Mouse (Mus musculus): ENCODE results near the gene Dctn3. TPM values are rescaled to one million over a fixed set of nuclear protein-coding genes. Genes with fewer than 3 reads are reported as not detected.

The Dctn3 gene
- polyA plus RNA-seq, 1 experiment from 2014 or later: 122 TPM

GRCm38 (mm10) chr4:41677006-41677629, 45.9 kb downstream of the Dctn3 start:
- H3K36me3 ChIP-seq: no peaks in the 10 kb centered on the region
- H3K27ac ChIP-seq: 0 out of 2 replicates have a peak overlapping the region, but pooled peaks have one; percentile 27
- H3K27me3 ChIP-seq (replicated peaks): no peaks in the 10 kb centered on the region
- no peak overlapping the region for H3K9ac ChIP-seq
- 43% methylated on average over 13 of the region's 13 CpGs for WGBS
- no peak overlapping the region for H3K4me3 ChIP-seq (replicated peaks)
- peaks cover 49% of the 10 kb centered on the region for H3K4me1 ChIP-seq (replicated peaks)
- ATAC-seq: peak; percentile 52
- H3K4me2 ChIP-seq (replicated peaks): no peak overlapping the region
- H3K9me3 ChIP-seq: no peaks in the 10 kb centered on the region

GRCm38 (mm10) chr4:41676248-41677005, 46.5 kb downstream of the Dctn3 start:
- Histone ChIP-seq H3K36me3 (no peaks in the 10 kb centered on the region), H3K4me1 (replicated peaks) (peaks cover 55% of the 10 kb centered on the region), H3K9ac (no peak overlapping the region; the same call in 1 of the 2 replicates), H3K27me3 (replicated peaks) (no peaks in the 10 kb centered on the region), H3K4me2 (replicated peaks) (no peak overlapping the region), H3K9me3 (no peaks in the 10 kb centered on the region), H3K4me3 (replicated peaks) (no peak overlapping the region), H3K27ac (no peak overlapping the region)
- 55% methylated on average over 17 of the region's 17 CpGs for WGBS
- no peak for ATAC-seq

GRCm38 (mm10) chr4:41673186-41673585, 49.8 kb downstream of the Dctn3 start:
- Histone ChIP-seq H3K9me3 (no peaks in the 10 kb centered on the region), H3K36me3 (no peaks in the 10 kb centered on the region), H3K4me1 (replicated peaks) (peaks cover 36% of the 10 kb centered on the region), H3K4me3 (replicated peaks) (no peak overlapping the region), H3K4me2 (replicated peaks) (no peak overlapping the region), H3K27ac (no peak overlapping the region), H3K27me3 (replicated peaks) (no peaks in the 10 kb centered on the region), H3K9ac (no peak overlapping the region)
- ATAC-seq: no peak
- 70% methylated on average over 19 of the region's 19 CpGs for WGBS

GRCm38 (mm10) chr4:41672522-41672963, 50.4 kb downstream of the Dctn3 start:
- Histone ChIP-seq H3K27ac (no peak overlapping the region), H3K27me3 (replicated peaks) (no peaks in the 10 kb centered on the region), H3K9me3 (no peaks in the 10 kb centered on the region), H3K9ac (no peak overlapping the region), H3K4me2 (replicated peaks) (no peak overlapping the region), H3K4me3 (replicated peaks) (no peak overlapping the region), H3K4me1 (replicated peaks) (peaks cover 32% of the 10 kb centered on the region), H3K36me3 (no peaks in the 10 kb centered on the region)
- ATAC-seq: 0 out of 2 replicates have a peak, but pooled peaks have one; percentile 22
- 39% methylated on average over 8 of the region's 8 CpGs for WGBS

- H3K9me3 ChIP-seq: no peaks in the 10 kb centered on the region
- no peaks in the 10 kb centered on the region for H3K36me3 ChIP-seq
- peak; percentile 51; the same call in 1 of the 2 replicates for ATAC-seq
- no peaks in the 10 kb centered on the region for H3K27me3 ChIP-seq (replicated peaks)
- WGBS: 21% methylated on average over 8 of the region's 8 CpGs
- H3K4me2 ChIP-seq (replicated peaks): no peak overlapping the region
- H3K4me3 ChIP-seq (replicated peaks): no peak overlapping the region
- no peak overlapping the region for H3K9ac ChIP-seq
- H3K4me1 ChIP-seq (replicated peaks): peaks cover 27% of the 10 kb centered on the region
- no peak overlapping the region for H3K27ac ChIP-seq
These were observed 50.9 kb downstream of the Dctn3 start for GRCm38 (mm10) chr4:41671963-41672480.

- H3K27me3 ChIP-seq (replicated peaks): no peaks in the 10 kb centered on the region; the same call in 1 of the 2 replicates
- H3K36me3 ChIP-seq: no peaks in the 10 kb centered on the region
- no peaks in the 10 kb centered on the region for H3K9me3 ChIP-seq
- H3K27ac ChIP-seq: no peak overlapping the region
- no peak overlapping the region for H3K9ac ChIP-seq
- peaks cover 22% of the 10 kb centered on the region for H3K4me1 ChIP-seq (replicated peaks)
- no peak overlapping the region for H3K4me2 ChIP-seq (replicated peaks)
- WGBS: 32% methylated on average over 5 of the region's 5 CpGs
- no peak overlapping the region for H3K4me3 ChIP-seq (replicated peaks)
- no peak for ATAC-seq
These were observed 51.5 kb downstream of the Dctn3 start for GRCm38 (mm10) chr4:41671500-41671899.

- H3K9ac ChIP-seq: no peak overlapping the region
- peaks cover 15% of the 10 kb centered on the region for H3K4me1 ChIP-seq (replicated peaks)
- no peaks in the 10 kb centered on the region; the same call in 1 of the 2 replicates for H3K27me3 ChIP-seq (replicated peaks)
- WGBS: 83% methylated on average over 18 of the region's 18 CpGs
- H3K9me3 ChIP-seq: no peaks in the 10 kb centered on the region
- H3K27ac ChIP-seq: no peak overlapping the region
- no peak overlapping the region for H3K4me3 ChIP-seq (replicated peaks)
- H3K4me2 ChIP-seq (replicated peaks): no peak overlapping the region
- no peak for ATAC-seq
- no peaks in the 10 kb centered on the region for H3K36me3 ChIP-seq
These were observed 52.1 kb downstream of the Dctn3 start for GRCm38 (mm10) chr4:41670836-41671235.

GRCm38 (mm10) chr4:41666646-41667045, 56.3 kb downstream of the Dctn3 start:
- H3K4me3 ChIP-seq (replicated peaks): no peak overlapping the region
- H3K27ac ChIP-seq: no peak overlapping the region
- no peaks in the 10 kb centered on the region for H3K36me3 ChIP-seq
- 87% methylated on average over 10 of the region's 11 CpGs for WGBS
- no peak overlapping the region for H3K9ac ChIP-seq
- H3K4me1 ChIP-seq (replicated peaks): peaks cover 23% of the 10 kb centered on the region
- no peaks in the 10 kb centered on the region; the same call in 1 of the 2 replicates for H3K27me3 ChIP-seq (replicated peaks)
- no peaks in the 10 kb centered on the region for H3K9me3 ChIP-seq
- no peak for ATAC-seq
- no peak overlapping the region for H3K4me2 ChIP-seq (replicated peaks)

- Histone ChIP-seq H3K4me2 (replicated peaks) (no peak overlapping the region), H3K27ac (no peak overlapping the region; the same call in 1 of the 2 replicates), H3K9me3 (no peaks in the 10 kb centered on the region), H3K36me3 (no peaks in the 10 kb centered on the region), H3K4me3 (replicated peaks) (no peak overlapping the region), H3K4me1 (replicated peaks) (peaks cover 22% of the 10 kb centered on the region), H3K9ac (peak overlapping the region; percentile 17; the same call in 1 of the 2 replicates), H3K27me3 (replicated peaks) (no peaks in the 10 kb centered on the region; the same call in 1 of the 2 replicates)
- ATAC-seq: peak; percentile 29; the same call in 1 of the 2 replicates
- WGBS: 10% methylated on average over 5 of the region's 8 CpGs
These were observed 57.8 kb downstream of the Dctn3 start for GRCm38 (mm10) chr4:41665009-41665675.

Other genes with a start within 250 kb of the Dctn3 start
- gene AI464131, start 220.1 kb downstream of the Dctn3 start, polyA plus RNA-seq (2015; fragmentation: Nextera tagmentation; extraction: Ambion mirVana): 8.1 and 9.4 TPM in 2 replicates
- 0.28 and 0.55 TPM in 2 replicates for gene 1110017D15Rik, start 205.8 kb downstream of the Dctn3 start, polyA plus RNA-seq (2015; fragmentation: Nextera tagmentation; extraction: Ambion mirVana)
- gene Fam219a, start 153.6 kb downstream of the Dctn3 start, polyA plus RNA-seq (2015; fragmentation: Nextera tagmentation; extraction: Ambion mirVana): 2.3 TPM in 2 replicates
- 5.6 and 5.8 TPM in 2 replicates for gene Dnaic1, start 153.4 kb downstream of the Dctn3 start, polyA plus RNA-seq (2015; fragmentation: Nextera tagmentation; extraction: Ambion mirVana)
- gene Enho, start 82.8 kb downstream of the Dctn3 start, polyA plus RNA-seq (2015; fragmentation: Nextera tagmentation; extraction: Ambion mirVana): 10.8 and 11.2 TPM in 2 replicates
- gene Cntfr, start 26.1 kb downstream of the Dctn3 start, polyA plus RNA-seq (2015; fragmentation: Nextera tagmentation; extraction: Ambion mirVana): 5.1 and 6.4 TPM in 2 replicates
- 127 and 129 TPM in 2 replicates for gene Il11ra1, start 23.2 kb downstream of the Dctn3 start, polyA plus RNA-seq (2015; fragmentation: Nextera tagmentation; extraction: Ambion mirVana)
- gene Rpp25l, start 9.6 kb downstream of the Dctn3 start, polyA plus RNA-seq (2015; fragmentation: Nextera tagmentation; extraction: Ambion mirVana): 58.8 and 65.0 TPM in 2 replicates
- gene Arid3c, start 8.0 kb upstream of the Dctn3 start, polyA plus RNA-seq (2015; fragmentation: Nextera tagmentation; extraction: Ambion mirVana): not detected in 2 replicates
- 64.8 and 70.9 TPM in 2 replicates for gene Galt, start 32.1 kb upstream of the Dctn3 start, polyA plus RNA-seq (2015; fragmentation: Nextera tagmentation; extraction: Ambion mirVana)
- gene Sigmar1, start 33.0 kb upstream of the Dctn3 start, polyA plus RNA-seq (2015; fragmentation: Nextera tagmentation; extraction: Ambion mirVana): 94.7 and 108 TPM in 2 replicates
- 30.5 and 31.9 TPM in 2 replicates for gene Ccl27a, start 51.1 kb upstream of the Dctn3 start, polyA plus RNA-seq (2015; fragmentation: Nextera tagmentation; extraction: Ambion mirVana)
- gene Gm21541, start 180.4 kb upstream of the Dctn3 start, polyA plus RNA-seq (2015; fragmentation: Nextera tagmentation; extraction: Ambion mirVana): 16.9 and 31.6 TPM in 2 replicates
- gene Gm20878, start 218.4 kb upstream of the Dctn3 start, polyA plus RNA-seq (2015; fragmentation: Nextera tagmentation; extraction: Ambion mirVana): 0.70 and 1.5 TPM in 2 replicates
- 0.15 and 0.20 TPM in 2 replicates for gene Fam205a4, start 242.9 kb upstream of the Dctn3 start, polyA plus RNA-seq (2015; fragmentation: Nextera tagmentation; extraction: Ambion mirVana)